Mouse (Mus musculus): ENCODE measurements around the gene Ptpn11.

DNA sequence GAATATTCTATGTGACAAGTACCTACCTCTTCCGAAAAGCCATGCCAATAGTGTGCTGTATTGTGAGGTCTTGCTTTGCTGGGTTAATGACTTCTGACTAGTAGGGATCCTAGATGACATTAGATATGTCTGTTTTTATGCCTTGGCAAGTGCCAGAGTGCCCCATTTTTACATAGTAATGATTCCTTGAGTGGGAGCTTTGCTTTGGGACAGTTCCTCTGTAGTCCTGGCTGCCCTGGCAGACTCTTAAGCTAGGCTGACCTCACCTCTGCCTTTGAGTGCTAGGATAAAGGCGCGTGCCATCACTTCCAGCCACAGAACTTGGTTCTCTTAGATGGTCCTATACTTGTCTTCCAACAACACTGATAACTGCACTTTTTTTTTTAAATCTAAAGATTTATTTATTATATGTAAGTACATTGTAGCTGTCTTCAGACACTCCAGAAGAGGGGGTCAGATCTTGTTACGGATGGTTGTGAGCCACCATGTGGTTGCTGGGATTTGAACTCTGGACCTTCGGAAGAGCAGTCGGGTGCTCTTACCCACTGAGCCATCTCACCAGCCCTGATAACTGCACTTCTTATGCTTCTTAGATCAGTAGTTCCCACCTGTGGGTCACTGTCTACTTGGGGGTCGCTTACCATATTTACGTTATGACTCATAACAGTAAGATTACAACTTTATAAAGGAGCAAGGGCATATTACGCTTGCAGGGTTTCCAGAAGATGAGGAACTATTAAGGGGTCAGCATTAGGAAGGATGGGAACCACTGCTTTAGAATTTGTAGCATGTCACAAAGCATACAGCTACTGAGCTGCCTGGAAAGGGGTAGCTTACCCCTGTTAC, 18.8 kb upstream of the Ptpn11 start:
- TF ChIP-seq CTCF (IDR thresholded peaks at IDR 0.05; ENCODE audit: control insufficient read depth, insufficient read depth, insufficient read length) (no peak), MAX (IDR thresholded peaks at IDR 0.05) (no peak), MYOG (IDR thresholded peaks at IDR 0.05; ENCODE audit: control insufficient read depth, extremely low read depth, insufficient read length) (no peak), USF1 (IDR thresholded peaks at IDR 0.05; ENCODE audit: low read depth) (no peak), MYOD1 (IDR thresholded peaks at IDR 0.05; ENCODE audit: control insufficient read depth, insufficient read length, low read depth) (no peak)
